Mouse (Mus musculus) heart, postnatal 0 days (tissue): ENCODE data around the gene Isyna1. TPM values are rescaled to one million over a fixed set of nuclear protein-coding genes. Genes with fewer than 3 reads are reported as not detected.

ENCODE experiments used
- ATAC-seq: fragments of 200-750 bp; cut with Nextera tagmentation; 2 replicates; pipeline ENCODE4 v1.8.0; 2017; ENCODE audit warnings: low read depth, moderate number of reproducible peaks, moderate library complexity; ENCODE audit not compliant: insufficient read depth
- DNase-seq: peaks from one replicate; pipeline ENCODE4 v3.0.0-alpha.2; 2016; ENCODE audit warnings: low spot score
- H3K27ac ChIP-seq: fragments of 300-500 bp; sonication (generic); 2 replicates; pipeline ENCODE4 v1.5.1; 2014; ENCODE audit warnings: low read depth, mild to moderate bottlenecking
- H3K27me3 ChIP-seq: fragments of 300-500 bp; sonication (generic); 2 replicates; pipeline ENCODE4 v1.6.1; 2014; ENCODE audit warnings: low read length, mixed read lengths; ENCODE audit not compliant: control insufficient read depth, insufficient read depth
- H3K36me3 ChIP-seq: fragments of 300-500 bp; sonication (generic); replicated peaks from 2 replicates; pipeline ENCODE4 v1.6.1; 2014; ENCODE audit warnings: low read length, mixed read lengths; ENCODE audit not compliant: control insufficient read depth, insufficient read depth
- H3K4me1 ChIP-seq: fragments of 300-500 bp; sonication (generic); 2 replicates; pipeline ENCODE4 v1.6.1; 2014; ENCODE audit warnings: antibody characterized with exemption; ENCODE audit not compliant: control insufficient read depth, insufficient read depth
- H3K4me2 ChIP-seq: fragments of 300-500 bp; sonication (generic); 2 replicates; pipeline ENCODE4 v1.6.1; 2014; ENCODE audit warnings: low read depth, mild to moderate bottlenecking, low read length, moderate library complexity
- H3K4me3 ChIP-seq: fragments of 300-500 bp; sonication (generic); 2 replicates; pipeline ENCODE4 v1.5.1; 2014; ENCODE audit warnings: low read depth, low read length
- H3K9ac ChIP-seq: fragments of 300-500 bp; sonication (generic); replicated peaks from 2 replicates; pipeline ENCODE4 v1.6.1; 2014; ENCODE audit warnings: low read depth, low read length, mixed read lengths
- H3K9me3 ChIP-seq: fragments of 300-500 bp; sonication (generic); replicated peaks from 2 replicates; pipeline ENCODE4 v1.6.1; 2016; ENCODE audit warnings: low read length; ENCODE audit not compliant: control insufficient read depth
- CTCF ChIP-seq: IDR thresholded peaks from 2 replicates; pipeline ENCODE4 v1.5.1; 2016; ENCODE audit warnings: antibody characterized with exemption, control low read depth, low read depth
- EP300 ChIP-seq: IDR thresholded peaks from 2 replicates; pipeline ENCODE4 v1.6.1; 2016; ENCODE audit warnings: antibody characterized with exemption, low read depth
- WGBS: fragments of 180-500 bp; shearing (Covaris S2); extraction: QIAGEN DNeasy Blood & Tissue Kit; methylation state at CpG from one replicate; pipeline ENCODE4 v1.1.7; 2014; 5-methylcytosine and 5-hydroxymethylcytosine counted together
- polyA plus RNA-seq: library from polyadenylated mRNA; unstranded; fragments of >200 nt; fragmentation: Nextera tagmentation; extraction: Ambion mirVana; gene quantifications from 2 replicates; pipeline ENCODE4 v1.2.1, GENCODE M21; 2015
- total RNA-seq: library from RNA; depleted of rRNA; stranded (reverse); fragments of >200 nt; gene quantifications from 2 replicates; pipeline ENCODE4 v1.2.3, GENCODE M21; 2014; ENCODE audit warnings: low replicate concordance

Isyna1 gene
- total and polyA plus RNA-seq, 2 experiments from 2014 or later = 53.3 to 111 TPM

DNA sequence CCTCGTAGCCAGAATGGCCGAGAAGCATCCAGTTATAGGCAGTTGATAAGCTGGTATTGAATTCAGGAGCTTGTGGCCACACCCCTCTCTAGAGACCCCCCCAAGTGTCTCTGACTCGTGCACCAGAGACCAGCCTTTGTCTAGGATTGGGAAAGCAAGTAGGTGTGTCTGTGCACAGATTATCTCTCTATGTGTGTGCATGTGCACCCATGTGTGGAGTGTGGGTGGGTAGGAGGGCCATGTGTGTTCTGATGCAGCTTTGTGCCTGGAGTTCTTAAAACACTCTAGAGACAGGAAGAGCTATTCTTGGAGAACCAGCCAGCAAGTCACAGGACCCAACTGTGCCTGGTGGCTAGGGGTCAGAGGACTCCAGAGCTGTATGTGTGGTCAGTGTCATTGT lies 33.6 kb upstream of the Isyna1 start:
- Histone ChIP-seq H3K4me1 (peaks cover 65% of the 10 kb centered on the region), H3K4me2 (no peak overlapping the region), H3K27ac (peak overlapping the region; percentile 21), H3K9ac (no peak overlapping the region), H3K27me3 (no peaks in the 10 kb centered on the region), H3K9me3 (no peaks in the 10 kb centered on the region), H3K36me3 (no peaks in the 10 kb centered on the region), H3K4me3 (no peak overlapping the region)
- WGBS = 25% methylated on average over 3 of the region's 3 CpGs
- no peak for DNase-seq
- ATAC-seq = peak; percentile 9; the same call in 1 of the 2 replicates
- TF ChIP-seq CTCF = no peak
- TF ChIP-seq EP300 = no peak

DNA sequence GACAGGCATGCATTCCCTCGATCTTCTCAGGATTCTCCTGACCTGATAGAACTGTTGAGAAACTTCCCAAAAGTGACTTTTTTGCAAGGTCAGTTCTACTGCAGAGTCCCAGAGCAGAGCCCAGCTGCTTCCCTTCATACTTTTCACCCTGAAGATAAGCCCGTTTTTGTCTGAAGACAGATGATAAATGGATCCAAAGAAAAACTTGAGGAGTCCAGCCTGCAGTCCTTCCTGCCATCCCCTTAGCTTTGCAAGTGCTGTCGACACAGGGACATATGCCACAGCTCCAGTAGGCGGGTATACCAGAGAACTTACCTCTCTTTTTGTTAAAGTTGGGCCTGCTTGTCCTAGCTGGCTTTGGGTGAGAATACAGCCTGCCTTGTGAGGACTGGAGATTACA lies 32.8 kb upstream of the Isyna1 start:
- DNase-seq = no peak
- no peak for TF ChIP-seq EP300
- no peak for TF ChIP-seq CTCF
- Histone ChIP-seq H3K4me2 (no peak overlapping the region), H3K4me3 (no peak overlapping the region), H3K36me3 (no peaks in the 10 kb centered on the region), H3K27me3 (no peaks in the 10 kb centered on the region), H3K27ac (peak overlapping the region; percentile 21), H3K9me3 (no peaks in the 10 kb centered on the region), H3K9ac (no peak overlapping the region), H3K4me1 (peaks cover 69% of the 10 kb centered on the region)
- no peak for ATAC-seq
- 35% methylated on average over 4 of the region's 4 CpGs for WGBS

DNA sequence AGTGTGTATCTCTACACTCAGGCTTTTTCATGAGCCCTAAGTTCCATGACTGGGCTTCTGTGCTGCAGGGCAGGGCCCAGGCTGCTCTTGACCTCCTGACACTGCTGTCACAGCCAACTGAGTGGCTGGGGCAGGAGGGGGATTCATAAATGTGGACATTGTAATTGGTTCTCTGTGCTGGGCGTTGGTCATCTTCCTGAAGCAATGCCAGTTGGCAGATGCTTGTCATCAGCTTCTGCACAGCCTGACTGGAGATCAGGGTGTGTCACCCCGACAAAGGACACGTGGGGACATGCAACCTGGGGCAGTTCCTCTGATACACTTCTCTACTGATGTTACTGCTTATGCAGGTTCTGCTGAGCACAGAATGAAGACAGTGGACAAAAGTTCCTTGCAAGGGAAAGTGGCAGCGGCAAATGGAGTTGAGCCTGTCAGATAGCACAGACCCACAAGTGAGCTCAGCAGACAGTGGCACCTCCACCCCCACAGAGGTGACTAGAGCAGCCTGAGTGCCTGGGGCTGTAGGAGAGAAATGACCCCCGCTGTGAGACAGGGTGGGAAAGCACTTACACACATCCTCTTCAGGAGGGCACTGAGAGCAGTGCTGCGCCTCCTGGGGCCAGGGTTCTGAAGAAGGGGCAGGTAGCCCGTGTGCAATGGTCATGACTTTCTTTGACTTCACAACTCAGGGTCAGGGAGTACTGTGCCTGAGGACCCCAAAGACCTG lies 32.2 kb upstream of the Isyna1 start:
- Histone ChIP-seq H3K27ac (peak overlapping the region; percentile 21), H3K27me3 (no peaks in the 10 kb centered on the region), H3K4me1 (peaks cover 75% of the 10 kb centered on the region), H3K36me3 (no peaks in the 10 kb centered on the region), H3K9me3 (no peaks in the 10 kb centered on the region), H3K9ac (no peak overlapping the region), H3K4me3 (no peak overlapping the region), H3K4me2 (no peak overlapping the region)
- peak; percentile 29; the same call in 1 of the 2 replicates for ATAC-seq
- TF ChIP-seq CTCF (no peak), EP300 (no peak)
- WGBS = 41% methylated on average over 7 of the region's 7 CpGs
- DNase-seq = no peak

DNA sequence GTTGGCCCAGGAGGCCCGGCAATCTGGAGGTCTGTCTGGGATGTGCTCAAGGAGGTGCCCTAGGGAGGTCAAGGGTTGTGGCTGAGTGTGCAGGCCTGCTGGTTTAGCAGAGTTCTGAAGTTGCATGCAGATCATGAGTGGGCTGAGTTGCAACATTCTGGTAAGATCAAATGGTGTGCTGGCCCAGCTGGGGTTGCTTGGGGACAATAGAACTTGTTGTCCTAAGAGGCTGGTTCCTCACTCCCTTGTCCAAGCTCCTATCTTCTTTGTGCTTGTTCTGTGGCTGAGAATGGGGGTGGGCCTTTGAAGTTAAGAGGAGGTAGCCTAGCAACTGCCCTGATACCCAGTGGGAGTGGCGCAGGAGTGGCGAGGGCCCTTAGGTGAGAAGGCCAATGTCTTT lies 31.4 kb upstream of the Isyna1 start:
- H3K4me2 ChIP-seq = no peak overlapping the region
- WGBS = 60% methylated on average over 3 of the region's 3 CpGs
- no peak overlapping the region for H3K4me3 ChIP-seq
- H3K36me3 ChIP-seq = no peaks in the 10 kb centered on the region
- H3K9me3 ChIP-seq = no peaks in the 10 kb centered on the region
- TF ChIP-seq CTCF (no peak), EP300 (no peak)
- DNase-seq (no peak), ATAC-seq (no peak)
- H3K27me3 ChIP-seq = no peaks in the 10 kb centered on the region
- peaks cover 76% of the 10 kb centered on the region for H3K4me1 ChIP-seq
- no peak overlapping the region for H3K27ac ChIP-seq
- no peak overlapping the region for H3K9ac ChIP-seq

- Histone ChIP-seq H3K27ac (no peak overlapping the region), H3K9me3 (no peaks in the 10 kb centered on the region), H3K36me3 (no peaks in the 10 kb centered on the region), H3K4me3 (no peak overlapping the region), H3K4me1 (peaks cover 65% of the 10 kb centered on the region), H3K4me2 (no peak overlapping the region), H3K27me3 (no peaks in the 10 kb centered on the region), H3K9ac (no peak overlapping the region)
- no peak for DNase-seq
- ATAC-seq = no peak
- TF ChIP-seq EP300 (no peak), CTCF (no peak)
- 81% methylated on average over 6 of the region's 6 CpGs for WGBS
Observed at GRCm38 (mm10) chr8:70563763-70564387, 30.3 kb upstream of the Isyna1 start.
